In the genomic region with DNA sequence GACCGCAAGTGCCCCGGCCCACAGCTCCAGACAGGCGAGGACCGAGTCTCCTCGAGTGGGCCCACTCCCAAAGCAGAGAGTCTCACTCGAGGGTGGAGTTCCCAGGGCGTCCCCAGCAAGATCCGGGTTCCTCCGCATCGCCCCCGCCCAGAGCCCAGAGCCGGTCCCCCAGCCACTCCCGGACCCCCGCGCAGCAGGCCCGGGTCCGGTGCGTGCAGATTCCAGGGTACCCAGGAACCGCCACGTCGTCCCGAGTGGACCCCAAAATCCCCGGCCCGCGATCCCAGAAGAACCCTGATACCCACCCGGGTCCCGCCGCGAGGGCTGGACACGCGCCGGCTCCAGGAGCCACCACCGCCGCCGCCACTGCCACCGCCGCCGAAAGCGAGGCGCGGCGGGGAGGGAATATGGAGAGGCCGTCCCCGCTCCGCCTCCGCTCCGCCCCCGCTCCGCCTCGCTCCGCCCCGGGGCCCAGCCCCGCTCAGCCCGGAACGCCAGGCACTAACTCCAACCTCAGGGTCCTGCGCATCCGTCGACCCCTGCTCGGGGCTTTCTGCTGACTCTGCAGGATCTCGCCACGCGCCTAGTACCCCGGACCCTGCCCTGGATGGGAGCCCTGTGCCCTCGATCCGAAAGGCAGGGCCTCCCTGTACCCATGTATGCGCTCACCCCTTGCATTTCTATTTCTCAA, we compare ENCODE assay signal across 1 mouse cellular context.
A peak's percentile ranks its signal among the peaks of the same experiment; 100 is the strongest.
TF ChIP-seq lines count a peak whose summit lies in the region.

A gene (minus strand): TSS at position 409 of the 691 bp plus-strand sequence.
A gene (plus strand): TSS at position 482 of the 691 bp plus-strand sequence.

TF ChIP-seq in CH12.LX, 34 proteins besides CTCF, POLR2A, EP300 and RAD21 (continued from another document):
- peak; percentile 43; the same call in 1 of the 2 replicates for TF ChIP-seq TCF12 (IDR thresholded peaks at IDR 0.05; ENCODE audit: low read depth, low read length)
- peak; percentile 51 for TF ChIP-seq NRF1 (IDR thresholded peaks at IDR 0.05; ENCODE audit: low read depth, low read length)
- TF ChIP-seq ELF1 (IDR thresholded peaks at IDR 0.05; ENCODE audit: low read depth, low read length): 0 out of 2 replicates have a peak, but pooled peaks have one; percentile 34
- 0 out of 2 replicates have a peak, but pooled peaks have one; percentile 33 for TF ChIP-seq TBP (conservative IDR thresholded peaks at IDR 0.05; ENCODE audit: low read depth, low read length)
- TF ChIP-seq ZMIZ1 (IDR thresholded peaks at IDR 0.05; ENCODE audit: low read depth, low read length): peak; percentile 54; the same call in 1 of the 2 replicates
- no peak for TF ChIP-seq MYC (IDR thresholded peaks at IDR 0.05; ENCODE audit: low read depth, low read length)
- no peak for TF ChIP-seq ETS1 (conservative IDR thresholded peaks at IDR 0.05; ENCODE audit: low read depth, low read length)
- peak; percentile 84 for TF ChIP-seq UBTF (IDR thresholded peaks at IDR 0.05; ENCODE audit: low read depth, low read length)
- no peak for TF ChIP-seq USF1 (IDR thresholded peaks at IDR 0.05; ENCODE audit: low read depth, low read length)
- 0 out of 2 replicates have a peak, but pooled peaks have one; percentile 19 for TF ChIP-seq IRF4 (IDR thresholded peaks at IDR 0.05; ENCODE audit: low read depth, low read length)
- TF ChIP-seq MAFK (IDR thresholded peaks at IDR 0.05; ENCODE audit: insufficient replicate concordance, low read length): peak; percentile 60; the same call in 1 of the 2 replicates
- TF ChIP-seq HCFC1 (IDR thresholded peaks at IDR 0.05; ENCODE audit: low read depth, low read length): no peak; the same call in 1 of the 2 replicates
